Mouse (Mus musculus) liver, adult 2 months (tissue): ENCODE results near the gene Dact3.

Experiments used
- CTCF ChIP-seq: fragments of 200-500 bp; IDR thresholded peaks from 2 replicates; pipeline ENCODE4 v1.5.1; 2011; ENCODE audit warnings: low read depth, low read length, control low read depth
- POLR2A ChIP-seq: fragments of 200-500 bp; IDR thresholded peaks from 2 replicates; pipeline ENCODE4 v1.6.1; 2011; ENCODE audit warnings: low read length, control low read depth; ENCODE audit not compliant: insufficient read depth; ENCODE audit errors: extremely low read depth

DNA sequence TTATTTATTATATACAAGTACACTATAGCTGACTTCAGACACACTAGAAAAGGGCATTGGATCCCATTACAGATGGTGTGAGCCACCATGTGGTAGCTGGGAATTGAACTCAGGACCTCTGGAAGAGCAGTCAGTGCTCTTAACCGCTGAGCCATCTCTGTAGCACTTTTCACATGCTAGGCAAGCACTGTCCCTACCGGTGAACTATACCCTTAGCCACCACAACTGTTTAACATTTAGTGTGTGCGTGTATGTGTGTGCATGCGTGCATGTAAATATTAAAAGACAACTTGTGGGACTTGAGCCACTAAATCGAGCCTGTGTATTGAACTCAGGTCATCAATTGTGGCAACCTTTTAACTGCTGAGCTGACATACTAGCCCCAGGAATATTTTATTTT, 28.3 kb upstream of the Dact3 start:
- no peak for TF ChIP-seq CTCF
- TF ChIP-seq POLR2A, result no peak
